Mouse (Mus musculus) gastrocnemius, postnatal 14 days (tissue): Measurements from ENCODE around the gene Cacng4. TPM values are rescaled to one million over a fixed set of nuclear protein-coding genes. Genes with fewer than 3 reads are reported as not detected.

ENCODE experiments used
- DNase-seq: peaks from one replicate; pipeline ENCODE4 v3.0.0; 2021; ENCODE audit warnings: mixed read lengths
- intact Hi-C: fragments of 180-260 bp; cut with DNase I; formaldehyde crosslinking; loops from one replicate; pipeline ENCODE4 v1.15.1; 2025; ENCODE audit warnings: low total_unique reads
- long read RNA-seq, 2 experiments: library from polyadenylated mRNA; stranded (forward); transcript quantifications; one replicate each; pipeline ENCODE4 v2.0.0; 2021
- total RNA-seq, 2 experiments: library from RNA; stranded (reverse); gene quantifications; 2 replicates each; pipeline ENCODE4 v1.2.3; 2021

Cacng4 gene
- under 1 TPM; 0.37 to 0.53 TPM for total RNA-seq
- long read RNA-seq, experiment 1, result 0 reads
- long read RNA-seq, experiment 2, result 0 reads

GRCm38 (mm10) chr11:107794547-107795269 is at the start of gene Cacng4:
Cacng4 (minus strand) TSS chr11:107794557.
- intact Hi-C loops, result loop anchor here (5.0 kb wide), 1 partner anchor 737 kb away; no protein-coding TSS in a partner anchor
- DNase-seq, result peak; percentile 21

GRCm38 (mm10) chr11:107833351-107834040 is 39.1 kb upstream of the Cacng4 start:
- DNase-seq, result no peak
- intact Hi-C loops, result no loop called here

GRCm38 (mm10) chr11:107817196-107817595 is 22.8 kb upstream of the Cacng4 start:
- no peak for DNase-seq
- intact Hi-C loops, result no loop called here

GRCm38 (mm10) chr11:107812941-107813648 is 18.7 kb upstream of the Cacng4 start:
- DNase-seq, result no peak
- intact Hi-C loops, result no loop called here

GRCm38 (mm10) chr11:107812429-107812828 is 18.1 kb upstream of the Cacng4 start:
- intact Hi-C loops, result no loop called here
- DNase-seq, result no peak

GRCm38 (mm10) chr11:107808508-107808907 is 14.2 kb upstream of the Cacng4 start:
- DNase-seq, result no peak
- intact Hi-C loops, result no loop called here

GRCm38 (mm10) chr11:107806058-107806457 is 11.7 kb upstream of the Cacng4 start:
- DNase-seq, result no peak
- intact Hi-C loops, result no loop called here

- no peak for DNase-seq
- intact Hi-C loops, result no loop called here
Measured at GRCm38 (mm10) chr11:107801946-107802345, 7.6 kb upstream of the Cacng4 start.

- DNase-seq, result no peak
- intact Hi-C loops, result loop anchor here (5.0 kb wide), 1 partner anchor 742 kb away; no protein-coding TSS in a partner anchor
Measured at GRCm38 (mm10) chr11:107799331-107799730, 5.0 kb upstream of the Cacng4 start.

- intact Hi-C loops, result loop anchor here (5.0 kb wide), 1 partner anchor 739 kb away; no protein-coding TSS in a partner anchor
- DNase-seq, result no peak
Measured at GRCm38 (mm10) chr11:107796346-107796745, 2.0 kb upstream of the Cacng4 start.

- intact Hi-C loops, result loop anchor here (5.0 kb wide), 1 partner anchor 738 kb away; no protein-coding TSS in a partner anchor
- no peak for DNase-seq
Measured at GRCm38 (mm10) chr11:107795384-107796035, 1.2 kb upstream of the Cacng4 start.

- no peak for DNase-seq
- intact Hi-C loops, result no loop called here
Measured at GRCm38 (mm10) chr11:107794103-107794493, 259 bp downstream of the Cacng4 start.

- intact Hi-C loops, result no loop called here
- DNase-seq, result no peak
Measured at GRCm38 (mm10) chr11:107793200-107794102, 906 bp downstream of the Cacng4 start.

GRCm38 (mm10) chr11:107792136-107792535 is 2.2 kb downstream of the Cacng4 start:
- intact Hi-C loops, result no loop called here

GRCm38 (mm10) chr11:107785761-107786160 is 8.6 kb downstream of the Cacng4 start:
- intact Hi-C loops, result no loop called here
- DNase-seq, result no peak

More at GRCm38 (mm10) chr11:107792136-107792535, 2.2 kb downstream of the Cacng4 start:
- no peak for DNase-seq

- intact Hi-C loops, result no loop called here
- DNase-seq, result no peak
Measured at GRCm38 (mm10) chr11:107785288-107785687, 9.1 kb downstream of the Cacng4 start.

GRCm38 (mm10) chr11:107783861-107784754 is 10.2 kb downstream of the Cacng4 start:
- intact Hi-C loops, result no loop called here

GRCm38 (mm10) chr11:107782591-107782990 is 11.8 kb downstream of the Cacng4 start:
- intact Hi-C loops, result no loop called here
- no peak for DNase-seq

More at GRCm38 (mm10) chr11:107783861-107784754, 10.2 kb downstream of the Cacng4 start:
- no peak for DNase-seq
